Mouse (Mus musculus) MEL (cell line): ENCODE data around the gene Vill. TPM values are rescaled to one million over a fixed set of nuclear protein-coding genes. Genes with fewer than 3 reads are reported as not detected.
A peak's percentile ranks its signal among the peaks of the same experiment; 100 is the strongest.

ENCODE experiments used
- DNase-seq: peaks from one replicate; pipeline ENCODE4 v3.0.0; 2011; ENCODE audit warnings: low read depth, low spot score
- H3K27ac ChIP-seq: 2 replicates; pipeline ENCODE4 v1.5.1; 2012; ENCODE audit warnings: low read depth, mild to moderate bottlenecking, control low read depth, low read length, moderate library complexity; ENCODE audit not compliant: control insufficient read depth
- H3K27me3 ChIP-seq, 2 experiments: fragments of 150-350 bp in 1 of 2; sonication (generic) in 1 of 2; 2 replicates each; pipeline ENCODE4 v1.6.1; 2012; ENCODE audit warnings: low read length in 2 of 2, mild to moderate bottlenecking in 2 of 2, improper control_type of control experiment in 1 of 2, moderate library complexity in 1 of 2; ENCODE audit not compliant: insufficient read depth in 2 of 2, control insufficient read depth in 1 of 2
- H3K36me3 ChIP-seq, 2 experiments: 2 replicates each; pipeline ENCODE4 v1.6.1; 2012 to 2014; ENCODE audit warnings: low read length in 2 of 2, improper control_type of control experiment in 1 of 2, inconsistent platforms in 1 of 2, mild to moderate bottlenecking in 1 of 2; ENCODE audit not compliant: insufficient read depth in 2 of 2, control insufficient read depth in 1 of 2
- H3K4me1 ChIP-seq, 2 experiments: fragments of 150-350 bp in 1 of 2; sonication (generic) in 1 of 2; 2 replicates each; pipeline ENCODE4 v1.6.1; 2012; ENCODE audit warnings: low read length in 2 of 2, improper control_type of control experiment in 1 of 2, mild to moderate bottlenecking in 1 of 2; ENCODE audit not compliant: insufficient read depth in 2 of 2, control insufficient read depth in 1 of 2
- H3K4me3 ChIP-seq, 2 experiments: fragments of 150-350 bp in 1 of 2; sonication (generic) in 1 of 2; 2 replicates each; pipeline ENCODE4 v1.5.1; 2012; ENCODE audit warnings: low read depth in 2 of 2, low read length in 2 of 2, mild to moderate bottlenecking in 2 of 2, moderate library complexity in 2 of 2, control low read depth in 1 of 2, improper control_type of control experiment in 1 of 2; ENCODE audit not compliant: control insufficient read depth in 1 of 2, insufficient read depth in 1 of 2
- H3K79me2 ChIP-seq: 2 replicates; pipeline ENCODE4 v1.6.1; 2012; ENCODE audit warnings: mild to moderate bottlenecking, low read length, moderate library complexity; ENCODE audit not compliant: control insufficient read depth, poor library complexity, insufficient read depth
- H3K9ac ChIP-seq: 2 replicates; pipeline ENCODE4 v1.6.1; 2012; ENCODE audit warnings: low read depth, mild to moderate bottlenecking, control low read depth, low read length, moderate library complexity; ENCODE audit not compliant: control insufficient read depth, poor library complexity, severe bottlenecking
- H3K9me3 ChIP-seq: fragments of 150-350 bp; sonication (generic); replicated peaks from 2 replicates; pipeline ENCODE4 v1.6.1; 2012; ENCODE audit warnings: mild to moderate bottlenecking, low read length, improper control_type of control experiment, moderate library complexity; ENCODE audit not compliant: insufficient read depth
- BHLHE40 ChIP-seq: IDR thresholded peaks from 2 replicates; pipeline ENCODE4 v1.6.1; 2012; ENCODE audit warnings: low read depth, mild to moderate bottlenecking, inconsistent platforms, low read length, improper control_type of control experiment, borderline replicate concordance
- CHD1 ChIP-seq: IDR thresholded peaks from 2 replicates; pipeline ENCODE4 v1.6.1; 2012; ENCODE audit warnings: low read depth, mild to moderate bottlenecking, inconsistent platforms, low read length, improper control_type of control experiment
- CHD2 ChIP-seq: IDR thresholded peaks from 2 replicates; pipeline ENCODE4 v1.6.1; 2011; ENCODE audit warnings: low read length, improper control_type of control experiment
- CTCF ChIP-seq, 3 experiments: IDR thresholded peaks in 2 of 3; conservative IDR thresholded peaks in 1 of 3; 2 replicates each; pipeline ENCODE4 v1.5.1; 2011 to 2012; ENCODE audit warnings: low read length in 3 of 3, low read depth in 2 of 3, mild to moderate bottlenecking in 2 of 3, improper control_type of control experiment in 1 of 3, inconsistent platforms in 1 of 3, mixed read lengths in 1 of 3, moderate library complexity in 1 of 3; ENCODE audit not compliant: control insufficient read depth in 1 of 3, insufficient read depth in 1 of 3, poor library complexity in 1 of 3, severe bottlenecking in 1 of 3
- E2F4 ChIP-seq: IDR thresholded peaks from 2 replicates; pipeline ENCODE4 v1.6.1; 2011; ENCODE audit warnings: low read depth, low read length, improper control_type of control experiment, borderline replicate concordance
- EP300 ChIP-seq, 2 experiments: IDR thresholded peaks; 2 replicates each; pipeline ENCODE4 v1.6.1; 2011; ENCODE audit warnings: improper control_type of control experiment in 2 of 2, low read length in 2 of 2, low read depth in 1 of 2, mild to moderate bottlenecking in 1 of 2
- ETS1 ChIP-seq: IDR thresholded peaks from 2 replicates; pipeline ENCODE4 v1.6.1; 2012; ENCODE audit warnings: low read depth, mild to moderate bottlenecking, inconsistent platforms, low read length, improper control_type of control experiment, moderate library complexity
- GABPA ChIP-seq: IDR thresholded peaks from 2 replicates; pipeline ENCODE4 v1.6.1; 2012; ENCODE audit warnings: low read depth, mild to moderate bottlenecking, inconsistent platforms, low read length, improper control_type of control experiment, moderate library complexity
- JUND ChIP-seq: IDR thresholded peaks from 2 replicates; pipeline ENCODE4 v1.6.1; 2011; ENCODE audit warnings: low read depth, mild to moderate bottlenecking, improper control_type of control experiment, low read length
- KAT2A ChIP-seq: conservative IDR thresholded peaks from 2 replicates; pipeline ENCODE4 v1.6.1; 2012; ENCODE audit warnings: low read depth, low read length, improper control_type of control experiment, inconsistent platforms
- MAX ChIP-seq: IDR thresholded peaks from 2 replicates; pipeline ENCODE4 v1.6.1; 2011; ENCODE audit warnings: low read length, improper control_type of control experiment
- MAZ ChIP-seq: IDR thresholded peaks from 2 replicates; pipeline ENCODE4 v1.6.1; 2012; ENCODE audit warnings: low read depth, mild to moderate bottlenecking, inconsistent platforms, low read length, improper control_type of control experiment
- MXI1 ChIP-seq: IDR thresholded peaks from 2 replicates; pipeline ENCODE4 v1.6.1; 2011; ENCODE audit warnings: mild to moderate bottlenecking, low read depth, low read length, improper control_type of control experiment
- MYC ChIP-seq: IDR thresholded peaks from 2 replicates; pipeline ENCODE4 v1.6.1; 2011; ENCODE audit warnings: low read depth, mild to moderate bottlenecking, low read length, improper control_type of control experiment, moderate library complexity
- NELFE ChIP-seq: IDR thresholded peaks from 2 replicates; pipeline ENCODE4 v1.6.1; 2011; ENCODE audit warnings: low read depth, low read length, improper control_type of control experiment
- NRF1 ChIP-seq: IDR thresholded peaks from 2 replicates; pipeline ENCODE4 v1.6.1; 2014; ENCODE audit warnings: low read depth, mild to moderate bottlenecking, inconsistent platforms, low read length, improper control_type of control experiment, moderate library complexity; ENCODE audit not compliant: poor library complexity, insufficient read depth, severe bottlenecking
- POLR2AphosphoS2 ChIP-seq: IDR thresholded peaks from 2 replicates; pipeline ENCODE4 v1.6.1; 2011; ENCODE audit warnings: low read length, improper control_type of control experiment
- RAD21 ChIP-seq: IDR thresholded peaks from 2 replicates; pipeline ENCODE4 v1.6.1; 2011; ENCODE audit warnings: mild to moderate bottlenecking, low read depth, low read length, improper control_type of control experiment
- SIN3A ChIP-seq: IDR thresholded peaks from 2 replicates; pipeline ENCODE4 v1.6.1; 2012; ENCODE audit warnings: low read length, improper control_type of control experiment, inconsistent platforms
- SMC3 ChIP-seq: IDR thresholded peaks from 2 replicates; pipeline ENCODE4 v1.6.1; 2011; ENCODE audit warnings: low read depth, low read length, improper control_type of control experiment
- USF2 ChIP-seq, 2 experiments: IDR thresholded peaks; 2 replicates each; pipeline ENCODE4 v1.6.1; 2011 to 2012; ENCODE audit warnings: improper control_type of control experiment in 2 of 2, low read length in 2 of 2, borderline replicate concordance in 1 of 2, inconsistent platforms in 1 of 2, low read depth in 1 of 2, mild to moderate bottlenecking in 1 of 2; ENCODE audit not compliant: insufficient read depth in 1 of 2
- ZNF384 ChIP-seq: IDR thresholded peaks from 2 replicates; pipeline ENCODE4 v1.6.1; 2012; ENCODE audit warnings: low read depth, mild to moderate bottlenecking, inconsistent platforms, low read length, improper control_type of control experiment
- polyA plus RNA-seq, 2 experiments: library from polyadenylated mRNA; stranded (reverse) in 1 of 2; unstranded in 1 of 2; fragments of >175 nt in 1 of 2; fragments of >200 nt in 1 of 2; gene quantifications; 2 replicates each; pipeline versions ENCODE4 v1.2.1 to v1.2.4; 2012; ENCODE audit warnings: low replicate concordance in 2 of 2, low read depth in 1 of 2; ENCODE audit not compliant: insufficient read length in 2 of 2, insufficient read depth in 1 of 2, missing spikeins in 1 of 2
- total RNA-seq: library from RNA; depleted of rRNA; stranded (reverse); fragments of 300-350 nt; gene quantifications from 2 replicates; pipeline ENCODE4 v1.2.3, GENCODE M21; 2012

Gene Vill
- total and polyA plus RNA-seq, 3 experiments, result 76.2 to 197 (median 90.9) TPM

GRCm38 (mm10) chr9:119101992-119102782, 49.6 kb downstream of the Vill start, which contains the start of gene Dlec1 (continued):
- TF ChIP-seq MXI1 (peak; percentile 96), E2F4 (no peak), USF2 (IDR thresholded peaks at IDR 0.05; ENCODE audit: borderline replicate concordance in 1 of 2, insufficient read depth in 1 of 2, low read depth in 1 of 2, low read length in 2 of 2) (no peak), MAZ (no peak)

DNA sequence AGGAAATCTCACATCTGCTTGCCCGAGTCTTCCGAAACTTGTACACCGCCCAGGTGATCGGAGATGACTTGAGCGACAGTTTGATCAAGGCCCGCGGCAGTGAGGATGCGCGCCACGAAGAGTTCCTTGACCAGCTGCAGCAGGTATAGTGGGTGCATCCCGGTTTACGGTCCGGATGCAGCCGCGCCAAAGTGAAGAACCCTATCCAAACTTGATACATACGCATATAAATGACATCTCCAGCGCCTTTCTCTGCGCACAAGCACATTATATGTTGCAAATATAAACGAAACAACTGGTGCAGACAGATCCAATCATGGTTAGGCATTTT, 50.2 kb downstream of the Vill start:
- Histone ChIP-seq H3K9ac (peak overlapping the region; percentile 50), H3K9me3 (no peaks in the 10 kb centered on the region), H3K4me3 (peak overlapping the region; percentile 75 to 76), H3K36me3 (peaks cover 0 to 3% of the 10 kb centered on the region in 2 experiments; a peak in 2 of 4 replicates), H3K27me3 (peaks cover 2 to 3% of the 10 kb centered on the region in 2 experiments; a peak in 3 of 4 replicates), H3K4me1 (peaks cover 0 to 8% of the 10 kb centered on the region in 2 experiments; a peak in 1 of 4 replicates), H3K27ac (no peak overlapping the region), H3K79me2 (no peaks in the 10 kb centered on the region; the same call in 1 of the 2 replicates)
- no peak for DNase-seq
- TF ChIP-seq ETS1 (no peak), POLR2AphosphoS2 (no peak), BHLHE40 (no peak), CTCF (IDR thresholded peaks at IDR 0.05 in 2 of 3, conservative IDR thresholded peaks at IDR 0.05 in 1 of 3; ENCODE audit: control insufficient read depth in 1 of 3, insufficient read depth in 1 of 3, low read depth in 2 of 3, low read length in 3 of 3, poor library complexity in 1 of 3, severe bottlenecking in 1 of 3) (no peak), RAD21 (no peak), NRF1 (no peak), MAX (no peak), MYC (no peak), CHD2 (no peak), CHD1 (no peak), KAT2A (no peak), NELFE (no peak), GABPA (no peak), SIN3A (no peak), ZNF384 (no peak), SMC3 (no peak), JUND (no peak), EP300 (IDR thresholded peaks at IDR 0.05; ENCODE audit: low read depth in 1 of 2, low read length in 2 of 2) (no peak)
